Mouse (Mus musculus): ENCODE measurements around the gene Rftn1. TPM values are rescaled to one million over a fixed set of nuclear protein-coding genes. Genes with fewer than 3 reads are reported as not detected.

The Rftn1 gene
- polyA plus RNA-seq, 1 experiment from 2014 or later, result 15.5 TPM

- Histone ChIP-seq H3K9me3 (ENCODE audit: control insufficient read depth, low read length) (no peaks in the 10 kb centered on the region), H3K4me2 (ENCODE audit: low read depth, low read length) (no peak overlapping the region), H3K4me3 (ENCODE audit: low read depth, low read length) (no peak overlapping the region), H3K27ac (replicated peaks; ENCODE audit: low read depth, low read length) (no peak overlapping the region), H3K27me3 (replicated peaks; ENCODE audit: control insufficient read depth, insufficient read depth, low read length) (no peaks in the 10 kb centered on the region), H3K4me1 (ENCODE audit: control insufficient read depth, insufficient read depth, low read length) (no peaks in the 10 kb centered on the region), H3K36me3 (ENCODE audit: control insufficient read depth, insufficient read depth, low read length) (no peaks in the 10 kb centered on the region), H3K9ac (ENCODE audit: low read depth, low read length) (no peak overlapping the region)
- DNase-seq (ENCODE audit: low spot score) (no peak), ATAC-seq (ENCODE audit: low read depth) (no peak)
- WGBS, result 86% methylated on average over 5 of the region's 5 CpGs
These were observed 122.4 kb downstream of the Rftn1 start for GRCm38 (mm10) chr17:50067774-50068680.

- Histone ChIP-seq H3K27ac (replicated peaks; ENCODE audit: low read depth, low read length) (no peak overlapping the region), H3K4me1 (ENCODE audit: control insufficient read depth, insufficient read depth, low read length) (no peaks in the 10 kb centered on the region), H3K4me3 (ENCODE audit: low read depth, low read length) (no peak overlapping the region), H3K9ac (ENCODE audit: low read depth, low read length) (no peak overlapping the region), H3K4me2 (ENCODE audit: low read depth, low read length) (no peak overlapping the region), H3K36me3 (ENCODE audit: control insufficient read depth, insufficient read depth, low read length) (no peaks in the 10 kb centered on the region), H3K9me3 (ENCODE audit: control insufficient read depth, low read length) (no peaks in the 10 kb centered on the region), H3K27me3 (replicated peaks; ENCODE audit: control insufficient read depth, insufficient read depth, low read length) (no peaks in the 10 kb centered on the region)
- DNase-seq (ENCODE audit: low spot score), result no peak
- 80% methylated on average over 8 of the region's 8 CpGs for WGBS
- no peak for ATAC-seq (ENCODE audit: low read depth)
These were observed 123.4 kb downstream of the Rftn1 start for GRCm38 (mm10) chr17:50066822-50067713.

GRCm38 (mm10) chr17:50063832-50064627, 126.4 kb downstream of the Rftn1 start:
- no peaks in the 10 kb centered on the region for H3K9me3 ChIP-seq (ENCODE audit: control insufficient read depth, low read length)
- ATAC-seq (ENCODE audit: low read depth) (no peak), DNase-seq (ENCODE audit: low spot score) (no peak)
- H3K4me3 ChIP-seq (ENCODE audit: low read depth, low read length), result no peak overlapping the region
- no peaks in the 10 kb centered on the region for H3K36me3 ChIP-seq (ENCODE audit: control insufficient read depth, insufficient read depth, low read length)
- H3K27me3 ChIP-seq (replicated peaks; ENCODE audit: control insufficient read depth, insufficient read depth, low read length), result no peaks in the 10 kb centered on the region
- whole genome bisulfite sequencing, result 82% methylated on average over 13 of the region's 13 CpGs
- no peak overlapping the region for H3K9ac ChIP-seq (ENCODE audit: low read depth, low read length)
- H3K4me2 ChIP-seq (ENCODE audit: low read depth, low read length), result no peak overlapping the region
- H3K4me1 ChIP-seq (ENCODE audit: control insufficient read depth, insufficient read depth, low read length), result no peaks in the 10 kb centered on the region
- no peak overlapping the region for H3K27ac ChIP-seq (replicated peaks; ENCODE audit: low read depth, low read length)

- Histone ChIP-seq H3K27ac (replicated peaks; ENCODE audit: low read depth, low read length) (no peak overlapping the region), H3K4me3 (ENCODE audit: low read depth, low read length) (no peak overlapping the region), H3K4me2 (ENCODE audit: low read depth, low read length) (no peak overlapping the region), H3K27me3 (replicated peaks; ENCODE audit: control insufficient read depth, insufficient read depth, low read length) (no peaks in the 10 kb centered on the region), H3K9ac (ENCODE audit: low read depth, low read length) (no peak overlapping the region), H3K4me1 (ENCODE audit: control insufficient read depth, insufficient read depth, low read length) (no peaks in the 10 kb centered on the region), H3K9me3 (ENCODE audit: control insufficient read depth, low read length) (no peaks in the 10 kb centered on the region), H3K36me3 (ENCODE audit: control insufficient read depth, insufficient read depth, low read length) (no peaks in the 10 kb centered on the region)
- DNase-seq (ENCODE audit: low spot score) (no peak), ATAC-seq (ENCODE audit: low read depth) (no peak)
- 84% methylated on average over 4 of the region's 4 CpGs for WGBS
These were observed 127.8 kb downstream of the Rftn1 start for GRCm38 (mm10) chr17:50062649-50063048.

GRCm38 (mm10) chr17:50061446-50061845, 129.0 kb downstream of the Rftn1 start:
- Histone ChIP-seq H3K36me3 (ENCODE audit: control insufficient read depth, insufficient read depth, low read length) (no peaks in the 10 kb centered on the region), H3K4me1 (ENCODE audit: control insufficient read depth, insufficient read depth, low read length) (no peaks in the 10 kb centered on the region)
- 92% methylated on average over 4 of the region's 4 CpGs for WGBS

GRCm38 (mm10) chr17:50060220-50060619, 130.3 kb downstream of the Rftn1 start:
- Histone ChIP-seq H3K27me3 (replicated peaks; ENCODE audit: control insufficient read depth, insufficient read depth, low read length) (no peaks in the 10 kb centered on the region), H3K4me1 (ENCODE audit: control insufficient read depth, insufficient read depth, low read length) (no peaks in the 10 kb centered on the region), H3K36me3 (ENCODE audit: control insufficient read depth, insufficient read depth, low read length) (no peaks in the 10 kb centered on the region), H3K4me3 (ENCODE audit: low read depth, low read length) (no peak overlapping the region), H3K9me3 (ENCODE audit: control insufficient read depth, low read length) (no peaks in the 10 kb centered on the region), H3K9ac (ENCODE audit: low read depth, low read length) (no peak overlapping the region), H3K27ac (replicated peaks; ENCODE audit: low read depth, low read length) (no peak overlapping the region), H3K4me2 (ENCODE audit: low read depth, low read length) (no peak overlapping the region)
- WGBS, result 60% methylated on average over 2 of the region's 2 CpGs
- DNase-seq (ENCODE audit: low spot score) (no peak), ATAC-seq (ENCODE audit: low read depth) (peak; percentile 37; the same call in 1 of the 2 replicates)

More at GRCm38 (mm10) chr17:50061446-50061845, 129.0 kb downstream of the Rftn1 start:
- no peak overlapping the region for H3K4me3 ChIP-seq (ENCODE audit: low read depth, low read length)
- H3K27me3 ChIP-seq (replicated peaks; ENCODE audit: control insufficient read depth, insufficient read depth, low read length), result no peaks in the 10 kb centered on the region
- no peak overlapping the region for H3K9ac ChIP-seq (ENCODE audit: low read depth, low read length)
- H3K4me2 ChIP-seq (ENCODE audit: low read depth, low read length), result no peak overlapping the region
- H3K9me3 ChIP-seq (ENCODE audit: control insufficient read depth, low read length), result no peaks in the 10 kb centered on the region
- no peak for DNase-seq (ENCODE audit: low spot score)
- ATAC-seq (ENCODE audit: low read depth), result no peak
- H3K27ac ChIP-seq (replicated peaks; ENCODE audit: low read depth, low read length), result no peak overlapping the region

GRCm38 (mm10) chr17:50059417-50059816, 131.1 kb downstream of the Rftn1 start:
- no peaks in the 10 kb centered on the region for H3K36me3 ChIP-seq (ENCODE audit: control insufficient read depth, insufficient read depth, low read length)
- H3K27me3 ChIP-seq (replicated peaks; ENCODE audit: control insufficient read depth, insufficient read depth, low read length), result no peaks in the 10 kb centered on the region
- H3K9me3 ChIP-seq (ENCODE audit: control insufficient read depth, low read length), result no peaks in the 10 kb centered on the region
- no peak overlapping the region for H3K27ac ChIP-seq (replicated peaks; ENCODE audit: low read depth, low read length)
- WGBS, result 85% methylated on average over 5 of the region's 5 CpGs
- H3K9ac ChIP-seq (ENCODE audit: low read depth, low read length), result no peak overlapping the region
- DNase-seq (ENCODE audit: low spot score) (no peak), ATAC-seq (ENCODE audit: low read depth) (no peak)
- no peak overlapping the region for H3K4me3 ChIP-seq (ENCODE audit: low read depth, low read length)
- no peaks in the 10 kb centered on the region; the same call in 1 of the 2 replicates for H3K4me1 ChIP-seq (ENCODE audit: control insufficient read depth, insufficient read depth, low read length)
- no peak overlapping the region for H3K4me2 ChIP-seq (ENCODE audit: low read depth, low read length)

- H3K27me3 ChIP-seq (replicated peaks; ENCODE audit: control insufficient read depth, insufficient read depth, low read length), result no peaks in the 10 kb centered on the region
- 73% methylated on average over 16 of the region's 16 CpGs for WGBS
- peaks cover 5% of the 10 kb centered on the region; the same call in 1 of the 2 replicates for H3K4me1 ChIP-seq (ENCODE audit: control insufficient read depth, insufficient read depth, low read length)
These were observed 135.2 kb downstream of the Rftn1 start for GRCm38 (mm10) chr17:50055154-50055756.

More at GRCm38 (mm10) chr17:50055154-50055756, 135.2 kb downstream of the Rftn1 start:
- ATAC-seq (ENCODE audit: low read depth), result no peak
- Histone ChIP-seq H3K4me2 (ENCODE audit: low read depth, low read length) (no peak overlapping the region), H3K9ac (ENCODE audit: low read depth, low read length) (no peak overlapping the region), H3K27ac (replicated peaks; ENCODE audit: low read depth, low read length) (no peak overlapping the region), H3K36me3 (ENCODE audit: control insufficient read depth, insufficient read depth, low read length) (no peaks in the 10 kb centered on the region), H3K9me3 (ENCODE audit: control insufficient read depth, low read length) (no peaks in the 10 kb centered on the region), H3K4me3 (ENCODE audit: low read depth, low read length) (no peak overlapping the region)
- DNase-seq (ENCODE audit: low spot score), result no peak

Measured in embryonic facial prominence, embryonic 14.5 days (tissue).